Mouse (Mus musculus): ENCODE data around the gene Amz2. TPM values are rescaled to one million over a fixed set of nuclear protein-coding genes. Genes with fewer than 3 reads are reported as not detected.

Amz2 gene
- 16.9 and 38.6 TPM in 2 replicates for total RNA-seq (2015; ENCODE audit: low replicate concordance)
- 12.9 and 20.4 TPM in 2 replicates for total RNA-seq (2017; ENCODE audit: low replicate concordance)

- peak; percentile 91 for ATAC-seq (replicated peaks; ENCODE audit: low FRiP score, poor library complexity, severe bottlenecking)
These were observed at the start of gene Amz2 for GRCm38 (mm10) chr11:109425392-109426271. TSS of gene Amz2 (plus strand) at chr11:109425946.

GRCm38 (mm10) chr11:109376484-109377143, 49.1 kb upstream of the Amz2 start:
- ATAC-seq (replicated peaks; ENCODE audit: low FRiP score, poor library complexity, severe bottlenecking), result no peak

- no peak for ATAC-seq (replicated peaks; ENCODE audit: low FRiP score, poor library complexity, severe bottlenecking)
These were observed 48.3 kb upstream of the Amz2 start for GRCm38 (mm10) chr11:109377477-109377876.

- ATAC-seq (replicated peaks; ENCODE audit: low FRiP score, poor library complexity, severe bottlenecking), result no peak
These were observed 47.7 kb upstream of the Amz2 start for GRCm38 (mm10) chr11:109378051-109378450.

- ATAC-seq (replicated peaks; ENCODE audit: low FRiP score, poor library complexity, severe bottlenecking), result no peak
These were observed 45.1 kb upstream of the Amz2 start for GRCm38 (mm10) chr11:109380662-109381061.

- ATAC-seq (replicated peaks; ENCODE audit: low FRiP score, poor library complexity, severe bottlenecking), result no peak
These were observed 40.5 kb upstream of the Amz2 start for GRCm38 (mm10) chr11:109385296-109385695.

GRCm38 (mm10) chr11:109389046-109389445, 36.7 kb upstream of the Amz2 start:
- ATAC-seq (replicated peaks; ENCODE audit: low FRiP score, poor library complexity, severe bottlenecking), result no peak

GRCm38 (mm10) chr11:109391200-109391599, 34.5 kb upstream of the Amz2 start:
- ATAC-seq (replicated peaks; ENCODE audit: low FRiP score, poor library complexity, severe bottlenecking), result no peak

- ATAC-seq (replicated peaks; ENCODE audit: low FRiP score, poor library complexity, severe bottlenecking), result no peak
These were observed 34.0 kb upstream of the Amz2 start for GRCm38 (mm10) chr11:109391760-109392159.

- ATAC-seq (replicated peaks; ENCODE audit: low FRiP score, poor library complexity, severe bottlenecking), result no peak
These were observed 33.1 kb upstream of the Amz2 start for GRCm38 (mm10) chr11:109392601-109393000.

- no peak for ATAC-seq (replicated peaks; ENCODE audit: low FRiP score, poor library complexity, severe bottlenecking)
These were observed 31.0 kb upstream of the Amz2 start for GRCm38 (mm10) chr11:109394758-109395157.

- ATAC-seq (replicated peaks; ENCODE audit: low FRiP score, poor library complexity, severe bottlenecking), result 0 out of 2 replicates have a peak, but pooled peaks have one; percentile 17
These were observed 30.5 kb upstream of the Amz2 start for GRCm38 (mm10) chr11:109395291-109395690.

GRCm38 (mm10) chr11:109406431-109406830, 19.3 kb upstream of the Amz2 start:
- no peak for ATAC-seq (replicated peaks; ENCODE audit: low FRiP score, poor library complexity, severe bottlenecking)

GRCm38 (mm10) chr11:109410197-109410980, 15.4 kb upstream of the Amz2 start:
- no peak for ATAC-seq (replicated peaks; ENCODE audit: low FRiP score, poor library complexity, severe bottlenecking)

GRCm38 (mm10) chr11:109413617-109414016, 12.1 kb upstream of the Amz2 start, which contains the start of gene 9930022D16Rik:
TSS of gene 9930022D16Rik (plus strand) at chr11:109413917.
- no peak for ATAC-seq (replicated peaks; ENCODE audit: low FRiP score, poor library complexity, severe bottlenecking)

GRCm38 (mm10) chr11:109414802-109415201, 10.9 kb upstream of the Amz2 start:
- ATAC-seq (replicated peaks; ENCODE audit: low FRiP score, poor library complexity, severe bottlenecking), result no peak

GRCm38 (mm10) chr11:109416709-109417420, 8.9 kb upstream of the Amz2 start:
- ATAC-seq (replicated peaks; ENCODE audit: low FRiP score, poor library complexity, severe bottlenecking), result no peak

GRCm38 (mm10) chr11:109417472-109418040, 8.2 kb upstream of the Amz2 start:
- ATAC-seq (replicated peaks; ENCODE audit: low FRiP score, poor library complexity, severe bottlenecking), result no peak

- ATAC-seq (replicated peaks; ENCODE audit: low FRiP score, poor library complexity, severe bottlenecking), result no peak
These were observed 6.3 kb upstream of the Amz2 start for GRCm38 (mm10) chr11:109419461-109419860.
